Mouse (Mus musculus) liver, adult 2 months (tissue): ENCODE measurements around the gene Slc22a17. TPM values are rescaled to one million over a fixed set of nuclear protein-coding genes. Genes with fewer than 3 reads are reported as not detected.

Source experiments
- DNase-seq: peaks from one replicate; pipeline ENCODE4 v3.0.0-alpha.2; 2011; ENCODE audit warnings: low read depth, low spot score; ENCODE audit errors: extremely low read depth
- H3K27ac ChIP-seq: fragments of 200-500 bp; replicated peaks from 2 replicates; pipeline ENCODE4 v1.5.1; 2012; ENCODE audit warnings: low read depth, mild to moderate bottlenecking, control low read depth, inconsistent platforms, low read length; ENCODE audit not compliant: insufficient read depth
- H3K27me3 ChIP-seq: fragments of 200-500 bp; 2 replicates; pipeline ENCODE4 v1.6.1; 2012; ENCODE audit warnings: mild to moderate bottlenecking, moderate library complexity, low read length, inconsistent platforms; ENCODE audit not compliant: control insufficient read depth, insufficient read depth
- H3K36me3 ChIP-seq: fragments of 200-500 bp; 2 replicates; pipeline ENCODE4 v1.6.1; 2012; ENCODE audit warnings: low read length, inconsistent platforms; ENCODE audit not compliant: control insufficient read depth, insufficient read depth
- H3K4me1 ChIP-seq: fragments of 200-500 bp; 2 replicates; pipeline ENCODE4 v1.6.1; 2011; ENCODE audit warnings: low read length; ENCODE audit not compliant: control insufficient read depth, insufficient read depth
- H3K4me3 ChIP-seq: fragments of 200-500 bp; 2 replicates; pipeline ENCODE4 v1.5.1; 2011; ENCODE audit warnings: low read depth, mild to moderate bottlenecking, control low read depth, low read length, moderate library complexity; ENCODE audit not compliant: insufficient read depth
- H3K79me2 ChIP-seq: fragments of 200-500 bp; 2 replicates; pipeline ENCODE4 v1.6.1; 2012; ENCODE audit warnings: inconsistent platforms, mild to moderate bottlenecking, low read length, moderate library complexity; ENCODE audit not compliant: control insufficient read depth, insufficient read depth
- H3K9ac ChIP-seq: fragments of 200-500 bp; 2 replicates; pipeline ENCODE4 v1.6.1; 2012; ENCODE audit warnings: low read depth, mild to moderate bottlenecking, control low read depth, inconsistent platforms, low read length
- CTCF ChIP-seq: fragments of 200-500 bp; IDR thresholded peaks from 2 replicates; pipeline ENCODE4 v1.5.1; 2011; ENCODE audit warnings: low read depth, low read length, control low read depth
- POLR2A ChIP-seq: fragments of 200-500 bp; IDR thresholded peaks from 2 replicates; pipeline ENCODE4 v1.6.1; 2011; ENCODE audit warnings: low read length, control low read depth; ENCODE audit not compliant: insufficient read depth; ENCODE audit errors: extremely low read depth
- WGBS: fragments of 180-500 bp; shearing (Covaris S2); methylation state at CpG from one replicate; pipeline ENCODE4 v1.1.7; 2018; 5-methylcytosine and 5-hydroxymethylcytosine counted together
- polyA plus RNA-seq: library from polyadenylated mRNA; depleted of rRNA; stranded (reverse); fragments of >200 nt; gene quantifications from 2 replicates; pipeline ENCODE4 v1.2.3, GENCODE M21; 2012
- total RNA-seq: library from RNA; depleted of rRNA; stranded (reverse); fragments of >200 nt; gene quantifications from 2 replicates; pipeline ENCODE4 v1.2.3, GENCODE M21; 2014

The Slc22a17 gene
- total and polyA plus RNA-seq, 2 experiments: 0.46 to 2.7 TPM

- 81% methylated on average over 4 of the region's 4 CpGs for WGBS
These were observed 45.6 kb upstream of the Slc22a17 start for GRCm38 (mm10) chr14:54958503-54958902.

GRCm38 (mm10) chr14:54956533-54956932, 43.6 kb upstream of the Slc22a17 start:
- H3K9ac ChIP-seq: no peak overlapping the region
- no peak for DNase-seq
- no peak for TF ChIP-seq CTCF
- TF ChIP-seq POLR2A: no peak

More at GRCm38 (mm10) chr14:54958503-54958902, 45.6 kb upstream of the Slc22a17 start:
- Histone ChIP-seq H3K79me2 (no peaks in the 10 kb centered on the region), H3K4me3 (no peak overlapping the region), H3K27ac (no peak overlapping the region), H3K36me3 (no peaks in the 10 kb centered on the region), H3K27me3 (no peaks in the 10 kb centered on the region), H3K4me1 (no peaks in the 10 kb centered on the region), H3K9ac (no peak overlapping the region)
- DNase-seq: no peak
- TF ChIP-seq CTCF (no peak), POLR2A (no peak)

GRCm38 (mm10) chr14:54955481-54955880, 42.5 kb upstream of the Slc22a17 start:
- H3K4me1 ChIP-seq: no peaks in the 10 kb centered on the region
- no peak for TF ChIP-seq CTCF
- TF ChIP-seq POLR2A: no peak
- no peaks in the 10 kb centered on the region for H3K36me3 ChIP-seq
- H3K79me2 ChIP-seq: no peaks in the 10 kb centered on the region
- no peaks in the 10 kb centered on the region for H3K27me3 ChIP-seq
- no peak overlapping the region for H3K4me3 ChIP-seq
- DNase-seq: no peak
- H3K9ac ChIP-seq: no peak overlapping the region
- no peak overlapping the region for H3K27ac ChIP-seq
- 79% methylated on average over 3 of the region's 3 CpGs for WGBS

More at GRCm38 (mm10) chr14:54956533-54956932, 43.6 kb upstream of the Slc22a17 start:
- no peaks in the 10 kb centered on the region for H3K79me2 ChIP-seq
- H3K4me1 ChIP-seq: no peaks in the 10 kb centered on the region
- no peak overlapping the region for H3K27ac ChIP-seq
- WGBS: 86% methylated on average over 9 of the region's 9 CpGs
- H3K4me3 ChIP-seq: no peak overlapping the region
- H3K27me3 ChIP-seq: no peaks in the 10 kb centered on the region
- H3K36me3 ChIP-seq: no peaks in the 10 kb centered on the region

- no peaks in the 10 kb centered on the region for H3K79me2 ChIP-seq
- no peak overlapping the region for H3K9ac ChIP-seq
- no peaks in the 10 kb centered on the region for H3K27me3 ChIP-seq
- no peaks in the 10 kb centered on the region for H3K36me3 ChIP-seq
- 77% methylated on average over 3 of the region's 3 CpGs for WGBS
- H3K27ac ChIP-seq: no peak overlapping the region
- DNase-seq: no peak
- TF ChIP-seq CTCF (no peak), POLR2A (no peak)
- H3K4me1 ChIP-seq: no peaks in the 10 kb centered on the region
- H3K4me3 ChIP-seq: no peak overlapping the region
These were observed 41.5 kb upstream of the Slc22a17 start for GRCm38 (mm10) chr14:54954474-54954873.

GRCm38 (mm10) chr14:54953664-54954206, 40.8 kb upstream of the Slc22a17 start:
- 88% methylated on average over 8 of the region's 8 CpGs for WGBS
- Histone ChIP-seq H3K9ac (no peak overlapping the region), H3K36me3 (no peaks in the 10 kb centered on the region), H3K79me2 (no peaks in the 10 kb centered on the region), H3K27ac (no peak overlapping the region), H3K4me1 (no peaks in the 10 kb centered on the region), H3K27me3 (no peaks in the 10 kb centered on the region), H3K4me3 (no peak overlapping the region)
- no peak for TF ChIP-seq CTCF
- TF ChIP-seq POLR2A: no peak
- no peak for DNase-seq

- no peak for DNase-seq
- WGBS: 88% methylated on average over 6 of the region's 6 CpGs
- Histone ChIP-seq H3K4me3 (no peak overlapping the region), H3K79me2 (no peaks in the 10 kb centered on the region), H3K27me3 (no peaks in the 10 kb centered on the region), H3K4me1 (no peaks in the 10 kb centered on the region), H3K27ac (no peak overlapping the region), H3K9ac (no peak overlapping the region), H3K36me3 (no peaks in the 10 kb centered on the region)
- TF ChIP-seq CTCF: no peak
These were observed 38.7 kb upstream of the Slc22a17 start for GRCm38 (mm10) chr14:54951587-54951986.
